Mouse (Mus musculus): ENCODE measurements around the gene Mcts1.

DNA sequence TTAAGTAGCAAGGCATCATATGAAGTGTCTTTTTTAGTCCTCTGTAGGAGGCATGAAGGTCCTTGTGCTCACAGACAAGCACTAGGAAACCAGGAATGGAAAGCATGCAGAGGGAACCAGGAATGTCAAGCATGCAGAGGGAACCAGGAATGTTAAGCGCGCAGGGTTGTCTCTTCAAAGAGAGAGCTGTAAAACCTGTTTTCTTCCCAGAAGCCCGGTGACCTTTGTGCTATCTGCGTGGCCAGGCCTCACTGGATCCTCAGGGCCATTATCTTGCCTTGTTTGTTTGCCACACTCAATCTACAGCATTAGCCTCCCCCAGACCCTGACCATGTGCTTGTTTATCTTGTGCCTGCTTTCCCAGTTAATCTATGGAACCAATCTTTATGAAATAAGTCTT lies 10.6 kb upstream of the Mcts1 start:
- no peak for TF ChIP-seq POLR2A (IDR thresholded peaks at IDR 0.05; ENCODE audit: control insufficient read depth, low read depth, low read length)
- no peak for TF ChIP-seq CTCF (IDR thresholded peaks at IDR 0.05; ENCODE audit: control insufficient read depth, insufficient read depth, insufficient replicate concordance, low read depth, low read length)

Data from testis, adult 2 months (tissue).